Mouse (Mus musculus) bone marrow, adult 2 months (tissue): ENCODE data around the gene Tpi1.

Experiments
- CTCF ChIP-seq: fragments of 200-500 bp; IDR thresholded peaks from 2 replicates; pipeline ENCODE4 v1.5.1; 2011; ENCODE audit warnings: low read length, control low read depth; ENCODE audit not compliant: control insufficient read depth, insufficient read depth
- POLR2A ChIP-seq: fragments of 200-500 bp; IDR thresholded peaks from 2 replicates; pipeline ENCODE4 v1.6.1; 2011; ENCODE audit warnings: low read depth, mild to moderate bottlenecking, control low read depth, low read length, borderline replicate concordance; ENCODE audit not compliant: control insufficient read depth

GRCm38 (mm10) chr6:124814448-124814847, 352 bp upstream of the Tpi1 start:
- no peak for TF ChIP-seq POLR2A
- TF ChIP-seq CTCF = no peak
